Mouse (Mus musculus) left cerebral cortex, postnatal 10 days (tissue): Measurements from ENCODE around the gene Nipal3. TPM values are rescaled to one million over a fixed set of nuclear protein-coding genes. Genes with fewer than 3 reads are reported as not detected.

Experiments used
- DNase-seq, 2 experiments: peaks; one replicate each; pipeline ENCODE4 v3.0.0; 2021 to 2022; ENCODE audit warnings: low spot score in 2 of 2, mixed read lengths in 1 of 2; ENCODE audit errors: extremely low spot score in 1 of 2
- intact Hi-C: fragments of 180-260 bp; cut with DNase I; formaldehyde crosslinking; loops from one replicate; pipeline ENCODE4 v1.15.1; 2025
- total RNA-seq, 2 experiments: library from RNA; stranded (reverse); gene quantifications; 2 replicates each; pipeline ENCODE4 v1.2.3; 2021

Nipal3 gene
- total RNA-seq, 2 experiments from 2014 or later = 90.9 to 96.8 TPM

GRCm38 (mm10) chr4:135508419-135509039 is 13.7 kb upstream of the Nipal3 start:
- intact Hi-C loops = loop anchor here (1.0 kb wide), 1 partner anchor 159 kb away; no protein-coding TSS in a partner anchor
- DNase-seq = peak; percentile 72 to 85

- DNase-seq = peak; percentile 54 to 70
- intact Hi-C loops = loop anchor here (1.0 kb wide), 1 partner anchor 160 kb away; no protein-coding TSS in a partner anchor
Observed at GRCm38 (mm10) chr4:135507547-135508350, 12.9 kb upstream of the Nipal3 start.

- intact Hi-C loops = no loop called here
- no peak for DNase-seq
Observed at GRCm38 (mm10) chr4:135505794-135506193, 11.0 kb upstream of the Nipal3 start.

- intact Hi-C loops = no loop called here
- DNase-seq = no peak
Observed at GRCm38 (mm10) chr4:135501587-135501986, 6.7 kb upstream of the Nipal3 start.

GRCm38 (mm10) chr4:135499831-135500230 is 5.0 kb upstream of the Nipal3 start:
- DNase-seq = no peak
- intact Hi-C loops = no loop called here

GRCm38 (mm10) chr4:135498136-135498535 is 3.3 kb upstream of the Nipal3 start:
- intact Hi-C loops = no loop called here
- DNase-seq = peak in 1 of 2 experiments; percentile 46

GRCm38 (mm10) chr4:135495810-135496209 is 972 bp upstream of the Nipal3 start:
- DNase-seq = peak; percentile 32 to 69
- intact Hi-C loops = no loop called here

GRCm38 (mm10) chr4:135495397-135495791 is 556 bp upstream of the Nipal3 start:
- DNase-seq = no peak
- intact Hi-C loops = no loop called here

- DNase-seq = peak in 1 of 2 experiments; percentile 48
- intact Hi-C loops = no loop called here
Observed at GRCm38 (mm10) chr4:135493691-135494520, 932 bp downstream of the Nipal3 start.

GRCm38 (mm10) chr4:135493271-135493670 is 1.6 kb downstream of the Nipal3 start:
- no peak for DNase-seq
- intact Hi-C loops = no loop called here

GRCm38 (mm10) chr4:135489256-135489655 is 5.6 kb downstream of the Nipal3 start:
- DNase-seq = no peak
- intact Hi-C loops = no loop called here

- DNase-seq = no peak
- intact Hi-C loops = no loop called here
Observed at GRCm38 (mm10) chr4:135486352-135486751, 8.5 kb downstream of the Nipal3 start.

- intact Hi-C loops = no loop called here
- DNase-seq = no peak
Observed at GRCm38 (mm10) chr4:135485086-135485485, 9.8 kb downstream of the Nipal3 start.

- DNase-seq = no peak
- intact Hi-C loops = no loop called here
Observed at GRCm38 (mm10) chr4:135480370-135480769, 14.5 kb downstream of the Nipal3 start.

GRCm38 (mm10) chr4:135477851-135478250 is 17.0 kb downstream of the Nipal3 start:
- intact Hi-C loops = no loop called here
- DNase-seq = no peak

- DNase-seq = no peak
- intact Hi-C loops = no loop called here
Observed at GRCm38 (mm10) chr4:135463406-135463805, 31.4 kb downstream of the Nipal3 start.

- intact Hi-C loops = no loop called here
- DNase-seq = no peak
Observed at GRCm38 (mm10) chr4:135453572-135453971, 41.3 kb downstream of the Nipal3 start.

GRCm38 (mm10) chr4:135453164-135453563 is 41.7 kb downstream of the Nipal3 start:
- no peak for DNase-seq
- intact Hi-C loops = no loop called here

- intact Hi-C loops = no loop called here
- no peak for DNase-seq
Observed at GRCm38 (mm10) chr4:135451360-135452015, 43.4 kb downstream of the Nipal3 start.
